Mouse (Mus musculus) megakaryocyte, adult 5-6 weeks (primary cell): Measurements from ENCODE around the gene Klhdc2. TPM values are rescaled to one million over a fixed set of nuclear protein-coding genes. Genes with fewer than 3 reads are reported as not detected.

ENCODE experiments used
- ATAC-seq: 2 replicates; pipeline ENCODE4 v1.8.0; 2016; ENCODE audit warnings: mild to moderate bottlenecking, inconsistent platforms; ENCODE audit not compliant: poor library complexity, severe bottlenecking
- total RNA-seq, 2 experiments: library from RNA; stranded (forward) in 1 of 2; stranded (reverse) in 1 of 2; fragments of 153-499, 151-499 nt in 1 of 2; fragments of 221-1000, 200-1000 nt in 1 of 2; gene quantifications; 2 replicates each; pipeline versions ENCODE4 v1.2.3 to v1.2.4; 2015 to 2017

Klhdc2 gene
- total RNA-seq (2015) (35.7 and 38.6 TPM in 2 replicates), total RNA-seq (2017) (34.6 and 36.8 TPM in 2 replicates)

- ATAC-seq = peak; percentile 90
Observed at GRCm38 (mm10) chr12:69296511-69297410, at the start of gene Klhdc2. Gene Klhdc2, plus strand, starts transcription at chr12:69296681.

GRCm38 (mm10) chr12:69249766-69250165 lies 46.7 kb upstream of the Klhdc2 start:
- no peak for ATAC-seq

GRCm38 (mm10) chr12:69250756-69251155 lies 45.7 kb upstream of the Klhdc2 start:
- ATAC-seq = no peak

GRCm38 (mm10) chr12:69253806-69254205 lies 42.7 kb upstream of the Klhdc2 start:
- ATAC-seq = no peak

GRCm38 (mm10) chr12:69257836-69258235 lies 38.6 kb upstream of the Klhdc2 start:
- ATAC-seq = peak; percentile 86

- no peak for ATAC-seq
Observed at GRCm38 (mm10) chr12:69262251-69262650, 34.2 kb upstream of the Klhdc2 start.

- ATAC-seq = no peak
Observed at GRCm38 (mm10) chr12:69265031-69265430, 31.4 kb upstream of the Klhdc2 start.

- ATAC-seq = no peak
Observed at GRCm38 (mm10) chr12:69267956-69268632, 28.4 kb upstream of the Klhdc2 start.

- no peak for ATAC-seq
Observed at GRCm38 (mm10) chr12:69268956-69269355, 27.5 kb upstream of the Klhdc2 start.

GRCm38 (mm10) chr12:69279931-69280469 lies 16.5 kb upstream of the Klhdc2 start:
- no peak for ATAC-seq

- no peak for ATAC-seq
Observed at GRCm38 (mm10) chr12:69280915-69281314, 15.6 kb upstream of the Klhdc2 start.

GRCm38 (mm10) chr12:69283146-69283545 lies 13.3 kb upstream of the Klhdc2 start:
- ATAC-seq = no peak

GRCm38 (mm10) chr12:69287535-69287934 lies 8.9 kb upstream of the Klhdc2 start:
- ATAC-seq = 0 out of 2 replicates have a peak, but pooled peaks have one; percentile 38

- no peak for ATAC-seq
Observed at GRCm38 (mm10) chr12:69288699-69289098, 7.8 kb upstream of the Klhdc2 start.

GRCm38 (mm10) chr12:69292401-69292800 lies 4.1 kb upstream of the Klhdc2 start:
- no peak for ATAC-seq

- no peak for ATAC-seq
Observed at GRCm38 (mm10) chr12:69293815-69294214, 2.7 kb upstream of the Klhdc2 start.

- ATAC-seq = no peak
Observed at GRCm38 (mm10) chr12:69294936-69295335, 1.5 kb upstream of the Klhdc2 start.

GRCm38 (mm10) chr12:69295651-69296050 lies 830 bp upstream of the Klhdc2 start:
- no peak for ATAC-seq

- ATAC-seq = no peak
Observed at GRCm38 (mm10) chr12:69297411-69298150, 1.1 kb downstream of the Klhdc2 start.

- ATAC-seq = no peak
Observed at GRCm38 (mm10) chr12:69298281-69298680, 1.8 kb downstream of the Klhdc2 start.

GRCm38 (mm10) chr12:69299231-69299630 lies 2.8 kb downstream of the Klhdc2 start:
- no peak for ATAC-seq
